Mouse (Mus musculus): Measurements from ENCODE around the gene Als2.

DNA sequence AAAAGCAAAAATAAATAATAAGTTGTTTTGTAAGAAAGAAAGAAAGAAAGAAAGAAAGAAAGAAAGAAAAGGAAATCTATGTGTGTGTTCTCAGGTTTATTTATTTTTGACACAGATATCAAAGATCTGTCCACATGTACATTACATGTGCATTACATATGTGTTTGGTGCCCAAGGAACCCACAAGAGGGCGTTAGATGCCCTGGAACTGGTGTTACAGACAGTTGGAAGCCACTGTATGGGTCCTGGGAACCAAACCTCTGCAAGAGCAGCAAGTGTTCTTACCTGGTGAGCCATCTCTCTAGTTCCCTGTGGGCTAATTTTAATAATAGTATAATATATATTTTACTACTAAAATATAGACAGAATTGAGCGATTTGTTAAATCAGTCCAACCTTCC lies 6.7 kb upstream of the Als2 start:
- TF ChIP-seq CTCF (IDR thresholded peaks at IDR 0.05; ENCODE audit: low read depth) (no peak), EP300 (IDR thresholded peaks at IDR 0.05; ENCODE audit: low read depth) (no peak)

Measured in liver, embryonic 14.5 days (tissue).